Mouse (Mus musculus): Measurements from ENCODE around the gene Gm14137. TPM values are rescaled to one million over a fixed set of nuclear protein-coding genes. Genes with fewer than 3 reads are reported as not detected.
A peak's percentile ranks its signal among the peaks of the same experiment; 100 is the strongest.

Gene Gm14137
- polyA plus RNA-seq, 1 experiment, result not detected

DNA sequence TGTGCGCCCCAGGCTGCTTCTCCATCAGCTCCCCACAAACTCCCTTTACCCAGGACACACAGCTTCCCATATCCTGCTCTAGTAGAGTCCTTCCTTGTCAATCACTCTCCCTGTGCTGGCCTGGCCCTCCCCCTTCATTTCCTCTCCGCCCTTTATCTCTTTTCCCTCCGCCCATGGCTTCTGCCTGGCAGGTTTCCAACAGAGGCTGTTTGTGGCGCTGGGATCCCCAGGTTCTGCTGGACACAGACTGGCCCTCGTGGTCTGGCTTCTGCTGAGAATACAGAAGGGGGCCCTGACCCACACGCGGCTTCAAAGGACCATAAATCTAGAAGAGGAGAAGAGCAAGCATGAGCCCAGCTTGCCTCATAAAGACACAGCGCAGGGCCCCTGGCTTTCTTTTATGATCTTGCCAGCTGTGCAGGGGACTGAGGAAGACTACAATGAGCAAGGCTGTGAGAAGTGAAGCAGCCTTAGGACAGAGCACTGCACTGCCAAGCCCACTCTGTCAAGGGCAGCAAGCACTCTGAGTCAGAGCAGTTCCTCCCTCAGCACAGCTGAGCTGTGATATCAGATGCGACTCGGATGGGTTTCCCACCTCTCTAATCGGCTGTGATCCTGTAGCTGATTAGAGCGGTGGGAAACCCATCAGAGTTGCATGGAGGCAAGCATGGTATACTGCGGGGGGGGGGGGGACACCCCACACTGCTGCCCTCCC, 1.3 kb upstream of the Gm14137 start:
- DNase-seq (ENCODE audit: low spot score), result no peak

DNA sequence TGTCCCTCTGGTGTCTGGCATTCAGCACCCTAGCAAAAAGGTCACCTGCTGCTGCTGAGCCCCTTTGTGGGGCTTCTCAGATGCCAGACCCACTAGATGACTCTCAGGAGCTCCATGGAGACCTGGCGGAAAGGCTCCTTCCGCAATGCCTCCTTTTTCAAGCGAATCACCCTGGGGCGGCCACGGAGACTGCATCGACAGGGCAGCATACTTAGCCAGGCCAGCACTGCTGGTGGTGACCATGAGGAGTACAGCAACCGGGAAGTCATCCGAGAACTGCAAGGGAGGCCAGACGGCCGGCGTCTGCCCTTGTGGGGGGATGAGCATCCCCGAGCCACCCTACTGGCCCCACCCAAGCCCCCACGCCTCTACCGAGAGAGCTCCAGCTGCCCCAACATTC, 557 bp downstream of the Gm14137 start:
- no peak for DNase-seq (ENCODE audit: low spot score)

DNA sequence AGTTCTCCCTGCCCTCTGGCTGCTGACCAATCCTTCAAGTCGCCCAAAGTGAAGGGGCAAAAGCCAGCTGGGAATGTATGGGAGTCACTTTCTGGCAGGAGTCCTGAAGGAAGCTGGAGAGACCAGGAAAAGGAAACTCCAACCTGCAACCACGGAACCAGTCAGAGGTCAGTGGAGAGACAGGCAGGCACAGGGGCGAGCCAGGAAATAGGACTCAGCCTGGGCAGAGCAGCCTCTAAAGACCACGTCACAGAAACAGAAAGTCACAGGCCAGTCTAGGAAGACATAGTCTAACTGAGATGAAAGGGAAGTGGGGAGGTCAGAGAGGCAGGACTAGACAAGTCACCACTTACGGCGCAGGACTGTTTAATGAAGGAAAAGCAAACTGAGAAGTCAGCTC, 1.3 kb downstream of the Gm14137 start:
- no peak for DNase-seq (ENCODE audit: low spot score)

DNA sequence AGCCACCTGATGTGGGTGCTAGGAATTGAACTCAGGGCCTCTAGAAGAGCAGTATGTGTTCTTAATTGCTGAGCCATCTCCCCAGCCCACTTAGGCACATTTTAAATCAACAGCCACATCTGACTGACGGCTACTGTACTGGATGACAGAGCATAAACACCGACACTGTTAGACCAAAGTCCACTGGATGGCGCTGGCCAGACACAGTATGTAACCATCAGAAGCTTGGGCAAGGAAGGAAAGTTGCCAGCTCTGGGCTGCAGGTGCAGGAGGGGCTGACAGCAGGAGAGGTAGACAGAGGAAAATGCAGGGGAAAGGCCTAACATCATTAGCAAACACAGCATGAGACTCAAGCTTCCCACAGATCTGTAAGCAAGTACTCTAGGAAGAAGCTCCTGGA, 2.5 kb downstream of the Gm14137 start:
- no peak for DNase-seq (ENCODE audit: low spot score)

DNA sequence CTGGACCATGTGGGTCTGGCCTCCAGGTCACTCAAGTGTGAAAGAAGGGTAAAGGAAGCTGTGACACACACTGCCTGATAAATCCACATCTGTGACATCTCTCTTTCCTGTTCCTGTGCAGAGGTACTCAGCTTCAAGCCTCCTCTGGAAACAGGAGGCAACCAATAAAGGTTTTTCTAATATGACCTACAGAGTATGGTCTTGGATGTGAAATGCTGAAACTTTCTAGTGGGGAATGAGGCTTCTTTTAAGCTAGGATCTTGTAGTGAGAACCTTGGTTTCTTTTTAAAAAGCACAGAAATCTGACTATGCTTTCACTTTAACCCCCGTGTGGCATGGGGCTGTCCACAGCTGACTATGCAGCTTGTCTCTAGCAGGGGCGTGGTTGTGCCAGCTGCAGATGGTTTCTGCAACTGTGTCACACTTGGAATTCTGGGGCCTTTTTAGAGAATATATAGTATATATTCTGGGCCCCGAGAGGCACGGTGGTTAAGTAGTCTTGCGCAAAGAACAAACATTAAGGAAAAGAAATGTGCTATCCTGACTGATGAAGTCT, 3.2 kb downstream of the Gm14137 start:
- DNase-seq (ENCODE audit: low spot score), result no peak

DNA sequence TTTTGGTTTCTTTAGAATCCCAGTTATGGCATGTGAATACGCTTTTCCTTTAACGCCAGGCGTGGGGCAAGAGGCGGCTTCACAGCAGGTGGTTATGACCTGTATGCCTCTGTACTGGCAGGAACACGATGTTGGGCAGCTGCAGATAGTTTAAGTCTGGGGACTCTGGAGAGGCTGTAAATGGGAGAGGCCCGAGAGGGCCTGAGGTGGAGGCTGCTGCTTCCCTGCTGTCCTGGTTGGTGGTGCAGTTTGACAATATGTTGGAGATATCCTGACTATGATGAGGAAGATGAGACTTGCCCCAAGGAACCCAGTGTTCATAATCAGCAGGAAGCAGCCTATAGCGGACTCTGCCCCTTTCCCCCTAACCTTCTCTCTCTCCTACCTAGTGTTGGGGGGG, 8.6 kb downstream of the Gm14137 start:
- DNase-seq (ENCODE audit: low spot score), result no peak

DNA sequence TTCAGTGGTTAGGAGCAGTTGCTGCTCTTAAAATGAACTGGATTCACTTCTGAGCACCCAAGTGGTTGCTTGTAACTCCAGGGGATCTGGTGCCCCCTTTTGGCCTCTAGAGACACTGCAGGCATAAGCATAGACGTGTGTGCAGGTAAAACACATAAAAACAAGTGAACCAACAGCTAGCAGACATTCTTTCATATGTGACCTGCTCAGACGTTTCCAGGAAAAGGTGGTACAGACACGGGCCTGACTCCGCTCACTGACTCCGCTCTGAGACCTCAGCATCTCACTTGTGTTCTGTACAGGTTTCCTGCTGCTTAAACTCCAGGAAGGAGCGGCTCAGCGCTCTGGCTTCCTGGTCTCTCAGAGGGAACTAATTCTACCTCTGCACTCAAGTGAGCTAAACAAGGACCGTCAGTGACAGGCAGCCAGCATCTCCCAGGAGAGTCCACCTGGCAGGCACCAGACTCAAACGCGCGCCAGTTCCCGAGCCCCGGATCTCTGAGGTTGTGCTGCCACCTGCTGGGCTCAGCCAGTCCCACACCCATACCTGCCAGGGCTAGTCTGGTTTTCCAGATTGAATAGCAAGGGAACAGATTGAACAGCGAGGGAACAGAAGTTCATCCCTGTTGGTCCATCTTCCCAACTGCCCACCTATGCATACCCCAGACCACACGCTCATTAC, 14.9 kb downstream of the Gm14137 start:
- peak; percentile 75 for DNase-seq (ENCODE audit: low spot score)

DNA sequence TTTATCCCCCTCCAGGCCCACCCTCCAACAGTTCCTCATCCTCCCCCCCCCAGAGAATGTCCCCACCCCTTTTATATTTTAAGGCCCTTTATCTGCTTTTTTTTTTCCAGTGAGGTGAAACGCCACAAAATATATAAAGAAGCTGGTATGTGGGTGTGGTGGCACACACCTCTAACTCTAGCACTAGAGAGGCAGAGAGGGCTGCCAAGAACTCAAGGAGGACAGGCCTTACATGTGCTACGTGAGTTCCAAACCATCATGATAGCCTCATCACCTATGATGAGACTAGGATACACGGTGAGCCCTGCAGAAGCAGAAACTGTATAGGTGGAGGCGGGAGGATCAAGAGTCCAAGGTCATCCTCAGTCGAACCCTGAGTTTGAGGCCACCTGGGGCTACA, 16.7 kb downstream of the Gm14137 start:
- no peak for DNase-seq (ENCODE audit: low spot score)

DNA sequence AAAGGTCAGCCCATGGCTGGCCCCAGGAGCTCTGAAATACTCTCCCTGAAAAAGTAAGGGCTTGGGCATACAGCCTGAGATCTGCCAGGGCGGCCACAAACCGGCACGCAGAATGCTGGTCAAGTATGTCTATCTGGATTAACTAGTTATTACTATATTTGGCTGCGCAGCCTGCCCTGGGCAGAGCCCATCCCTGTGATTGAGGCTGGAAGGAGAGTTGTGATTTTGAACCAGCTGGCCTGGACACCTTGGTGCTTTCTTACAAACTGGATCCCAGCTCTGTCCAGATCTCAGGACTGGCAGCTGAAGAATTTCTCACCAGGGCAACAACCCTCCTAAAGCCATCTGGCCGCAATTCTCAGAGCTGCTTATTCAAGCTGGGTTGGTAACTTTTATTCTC, 19.8 kb downstream of the Gm14137 start:
- no peak for DNase-seq (ENCODE audit: low spot score)

DNA sequence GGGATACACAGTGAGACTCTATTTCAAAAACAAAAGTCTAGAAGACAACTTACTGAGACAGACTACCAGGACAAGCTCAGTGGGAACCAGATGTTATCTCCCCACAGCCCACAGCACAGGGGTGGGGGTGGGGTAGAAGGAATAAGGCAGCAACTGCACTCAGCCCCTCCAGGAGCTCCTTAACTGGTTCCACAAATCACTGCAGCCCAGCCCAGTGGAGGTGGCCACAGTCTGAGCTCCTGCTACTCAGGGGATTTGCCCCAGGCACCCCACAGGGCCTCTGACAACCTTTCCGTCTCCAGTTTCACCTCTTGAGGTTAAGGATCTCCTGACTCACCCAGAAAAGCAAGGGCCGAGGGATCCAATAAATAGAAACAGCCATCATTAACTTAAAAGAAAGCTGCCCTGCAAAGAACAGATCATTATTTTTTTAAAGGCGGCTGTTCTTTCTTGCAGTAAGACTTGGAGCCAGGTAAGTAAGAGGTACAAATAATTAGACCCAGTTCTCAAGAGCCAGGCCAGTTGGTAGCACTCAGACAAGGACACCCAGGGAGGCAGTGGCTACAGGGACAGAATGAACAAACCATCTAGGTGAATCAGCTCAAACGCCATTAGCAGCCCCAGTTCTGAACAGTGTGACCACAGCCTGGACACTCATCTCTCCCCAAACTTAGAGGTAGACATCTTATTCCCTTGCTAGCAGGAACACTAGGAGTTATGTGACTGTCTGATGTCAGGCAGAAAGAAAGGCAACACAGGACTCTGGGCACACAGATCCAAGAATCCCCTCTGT, 22.2 kb downstream of the Gm14137 start:
- DNase-seq (ENCODE audit: low spot score), result no peak

DNA sequence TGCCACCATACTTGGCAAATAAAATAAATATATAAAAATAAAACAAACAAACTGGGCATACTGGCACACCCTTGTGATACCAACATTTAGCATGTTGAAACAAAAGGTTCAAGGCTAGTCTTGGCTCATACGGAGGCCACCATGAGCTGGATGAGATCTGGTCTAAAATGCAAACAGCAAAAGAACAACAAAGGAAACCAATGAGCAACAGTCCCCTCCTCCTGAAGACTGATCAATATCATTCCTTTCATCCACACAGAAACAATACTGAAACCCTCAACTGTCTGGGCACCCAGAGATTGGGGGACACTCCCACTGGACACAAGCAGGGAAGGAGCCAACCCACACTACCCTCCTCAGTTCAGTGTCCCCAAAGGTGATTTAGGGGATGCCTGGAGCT, 23.2 kb downstream of the Gm14137 start:
- DNase-seq (ENCODE audit: low spot score), result no peak

DNA sequence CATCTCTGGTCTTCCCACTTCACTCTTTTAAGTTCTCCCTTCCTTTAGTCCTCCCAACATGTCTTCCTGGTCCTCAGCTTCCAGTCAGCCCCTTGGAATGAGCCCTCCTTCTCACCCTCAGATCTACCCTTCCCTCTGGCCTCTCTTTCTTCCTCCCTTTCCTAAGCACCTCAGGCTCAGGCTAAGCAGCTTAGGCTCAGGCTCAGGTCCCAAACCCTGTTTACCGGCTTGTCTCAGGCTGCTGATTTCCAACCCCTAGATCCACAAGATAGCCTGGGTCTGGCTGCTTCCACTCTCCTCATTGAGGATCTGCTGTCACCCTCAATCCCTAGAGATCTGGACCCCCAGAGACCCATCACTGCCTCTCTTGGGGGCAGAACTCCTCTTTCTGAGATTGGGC, 23.7 kb downstream of the Gm14137 start:
- no peak for DNase-seq (ENCODE audit: low spot score)

DNA sequence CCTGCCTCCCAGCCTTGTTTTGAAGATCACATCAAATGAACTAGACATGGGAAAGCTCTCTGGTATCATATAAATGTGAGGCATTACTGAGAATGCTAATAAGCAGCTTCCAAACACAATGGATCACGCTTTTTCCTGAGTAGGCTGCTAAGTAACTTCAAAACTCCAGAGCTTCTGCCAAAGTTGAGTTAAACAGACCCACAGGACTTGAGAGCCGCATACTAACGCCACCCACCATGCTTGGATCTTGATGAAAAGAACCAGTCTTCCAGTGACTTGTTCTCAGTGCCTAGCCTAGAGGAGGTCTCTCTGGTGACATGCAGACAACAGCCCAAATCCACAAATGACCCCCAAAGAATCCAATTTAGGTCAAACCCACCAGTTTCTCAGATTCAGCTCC, 24.6 kb downstream of the Gm14137 start:
- no peak for DNase-seq (ENCODE audit: low spot score)

DNA sequence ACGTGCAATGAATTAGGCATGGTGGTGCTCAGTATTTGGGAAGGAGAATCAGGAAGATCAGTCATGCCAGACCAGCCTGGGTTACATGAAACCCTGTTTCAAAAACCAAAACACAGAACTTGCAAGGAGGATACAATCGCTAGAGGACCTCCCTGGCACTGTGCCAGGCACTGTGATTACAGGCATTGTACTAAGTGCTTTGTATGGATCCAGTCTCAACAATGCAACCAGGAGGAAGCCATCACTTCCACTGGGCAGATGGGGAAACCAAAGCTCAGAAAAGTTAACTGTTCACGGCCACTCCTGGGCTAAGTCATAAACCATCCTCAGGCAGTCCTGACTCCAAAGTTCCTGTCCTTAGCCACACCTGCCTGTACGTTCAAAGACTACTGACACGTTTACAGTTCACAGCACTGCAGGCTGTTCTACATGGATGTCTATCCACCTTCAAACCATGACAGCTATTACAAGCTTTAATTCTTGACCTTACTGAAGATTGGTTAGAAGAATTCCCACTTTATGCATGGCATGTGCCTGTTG, 28.7 kb downstream of the Gm14137 start:
- no peak for DNase-seq (ENCODE audit: low spot score)

DNA sequence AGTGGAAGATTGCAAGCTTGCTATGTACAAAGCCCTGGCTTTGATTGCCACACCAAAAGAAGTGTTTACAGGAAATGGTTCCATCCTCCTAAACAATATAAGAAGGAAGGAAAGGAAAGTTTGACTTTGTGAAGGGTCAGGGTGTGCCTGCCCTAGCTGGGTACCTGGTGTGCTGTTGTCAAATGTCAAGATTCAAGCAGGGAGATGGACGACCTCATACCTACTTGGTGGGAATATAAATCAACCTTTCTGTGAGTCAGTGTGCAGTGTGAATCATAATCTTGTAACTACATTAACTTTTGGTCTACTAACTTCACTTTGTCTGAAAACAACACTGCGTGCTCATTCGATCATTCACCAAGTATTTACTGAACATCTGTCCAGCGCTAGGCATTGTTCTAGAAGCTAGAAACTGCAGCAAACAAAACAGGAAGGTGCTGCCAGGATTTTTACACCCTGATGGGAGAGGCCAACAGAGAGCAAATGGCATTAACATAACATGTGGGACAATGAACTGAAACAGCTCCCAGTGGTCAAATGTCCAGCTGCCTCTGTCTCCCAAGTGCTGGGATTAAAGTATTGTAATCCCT, 29.7 kb downstream of the Gm14137 start:
- DNase-seq (ENCODE audit: low spot score), result no peak

DNA sequence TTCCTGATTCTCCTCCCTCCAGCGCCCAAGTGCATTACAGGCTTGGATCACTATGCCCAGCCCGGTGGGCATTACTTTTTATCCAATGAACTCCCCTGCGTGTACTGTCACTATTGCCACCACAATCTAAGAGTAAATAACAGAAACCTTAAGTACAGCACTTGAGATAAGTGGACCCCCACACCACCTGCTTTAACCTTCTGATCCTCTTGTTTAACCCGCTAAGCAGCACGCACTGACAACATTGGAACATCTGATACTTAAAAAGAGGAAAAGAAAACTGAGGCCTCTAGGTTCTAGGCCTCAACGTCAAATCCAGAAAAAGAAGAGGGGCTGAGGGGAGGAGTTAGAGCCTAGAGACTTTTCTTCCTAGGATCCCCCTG, 33.6 kb downstream of the Gm14137 start:
- DNase-seq (ENCODE audit: low spot score), result no peak

DNA sequence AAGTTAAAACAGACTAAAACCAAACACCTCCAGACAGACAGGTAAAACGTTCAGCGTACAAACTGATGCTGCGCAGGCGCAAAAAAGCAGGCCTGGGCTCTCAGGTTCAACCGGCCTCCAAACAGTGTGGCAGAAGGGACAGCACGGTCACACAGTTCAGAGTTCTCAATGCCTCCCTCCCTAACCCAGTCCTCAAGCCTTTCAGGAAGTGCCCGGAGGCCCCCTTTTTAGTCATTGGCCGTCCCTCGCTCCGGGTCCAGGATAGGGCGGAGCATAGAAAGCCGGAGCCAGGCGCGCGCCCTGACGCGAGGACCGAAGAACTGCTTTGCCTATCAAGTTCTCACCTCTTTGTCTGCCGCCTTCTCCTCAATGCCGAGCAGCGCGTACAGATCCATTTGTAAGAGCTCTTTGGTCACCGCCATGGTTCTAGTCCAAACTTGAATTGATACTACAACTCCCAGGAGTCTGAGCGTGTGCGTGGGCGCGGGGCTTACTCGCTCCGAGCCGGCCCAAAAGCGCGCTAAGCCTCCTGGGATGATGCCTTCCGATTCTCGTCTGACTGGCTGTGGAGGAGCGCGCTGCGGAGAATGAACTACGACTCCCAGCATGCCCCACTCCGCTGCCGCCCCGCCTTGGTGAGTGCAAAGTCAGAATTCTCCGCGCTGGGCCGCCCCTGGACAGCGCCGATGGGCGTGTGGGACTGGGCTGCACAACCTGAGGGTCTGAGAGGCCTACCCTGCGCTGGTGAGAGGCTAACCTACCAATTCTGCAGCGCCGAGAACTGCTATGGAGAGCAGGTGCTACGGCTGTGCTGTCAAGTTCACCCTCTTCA, 34.3 kb downstream of the Gm14137 start, which contains the start of the genes Zfyve19 and Dnajc17:
TSS of gene Zfyve19 (plus strand) at position 274 of the 832 bp plus-strand sequence.
TSS of gene Dnajc17 (minus strand) at position 452 of the 832 bp plus-strand sequence.
- DNase-seq (ENCODE audit: low spot score), result peak; percentile 86

DNA sequence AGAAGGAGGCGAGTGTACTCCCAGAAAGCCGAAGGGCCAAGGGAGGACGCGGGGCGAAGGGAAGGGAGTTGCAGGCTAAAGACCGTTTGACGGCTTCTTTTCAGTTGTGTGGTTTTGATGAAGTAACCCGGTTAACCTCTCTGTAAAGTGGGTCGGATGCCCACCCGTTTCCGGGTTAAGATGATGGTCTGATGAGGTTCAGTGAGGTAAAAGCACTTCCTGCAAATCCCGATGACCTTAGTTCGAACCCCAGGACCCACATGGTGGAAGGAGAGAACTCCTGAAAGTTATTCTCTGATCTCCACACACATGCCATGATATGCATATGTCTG, 34.8 kb downstream of the Gm14137 start:
- DNase-seq (ENCODE audit: low spot score), result no peak
